Mouse (Mus musculus): ENCODE data around the gene Spem1. TPM values are rescaled to one million over a fixed set of nuclear protein-coding genes. Genes with fewer than 3 reads are reported as not detected.

The Spem1 gene
- polyA plus RNA-seq, 1 experiment from 2014 or later, result 0.34 TPM

DNA sequence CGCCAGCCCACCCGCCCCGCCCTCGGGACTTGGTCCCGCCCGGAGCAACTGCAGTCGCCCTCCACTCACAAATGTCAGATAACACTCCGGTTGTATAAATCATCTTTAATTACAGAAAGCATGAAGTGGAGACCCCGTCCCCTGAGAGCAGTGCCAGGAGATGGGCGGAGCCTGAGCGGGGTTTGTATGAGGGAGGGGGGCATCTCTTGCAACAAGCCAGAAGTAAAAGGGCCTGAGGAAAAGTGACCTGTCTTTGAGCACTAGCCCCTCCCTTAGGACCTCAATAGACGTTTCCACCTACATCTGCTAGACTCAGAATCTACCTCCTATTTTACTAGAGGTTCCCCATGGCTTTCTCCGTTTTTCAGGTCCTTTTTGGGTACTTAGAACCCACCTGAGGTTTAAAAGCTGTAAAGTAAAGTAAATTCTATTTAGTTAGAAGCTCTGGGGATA lies 26.0 kb downstream of the Spem1 start:
- 4% methylated on average over 13 of the region's 13 CpGs for WGBS
- Histone ChIP-seq H3K9me3 (no peaks in the 10 kb centered on the region), H3K4me1 (replicated peaks) (peaks cover 32% of the 10 kb centered on the region), H3K27ac (replicated peaks) (no peak overlapping the region), H3K9ac (no peak overlapping the region), H3K4me3 (peak overlapping the region; percentile 47), H3K27me3 (peaks cover 17% of the 10 kb centered on the region; the same call in 1 of the 2 replicates), H3K4me2 (peak overlapping the region; percentile 89), H3K36me3 (no peaks in the 10 kb centered on the region)
- no peak for ATAC-seq (ENCODE audit: low FRiP score, low read depth)

DNA sequence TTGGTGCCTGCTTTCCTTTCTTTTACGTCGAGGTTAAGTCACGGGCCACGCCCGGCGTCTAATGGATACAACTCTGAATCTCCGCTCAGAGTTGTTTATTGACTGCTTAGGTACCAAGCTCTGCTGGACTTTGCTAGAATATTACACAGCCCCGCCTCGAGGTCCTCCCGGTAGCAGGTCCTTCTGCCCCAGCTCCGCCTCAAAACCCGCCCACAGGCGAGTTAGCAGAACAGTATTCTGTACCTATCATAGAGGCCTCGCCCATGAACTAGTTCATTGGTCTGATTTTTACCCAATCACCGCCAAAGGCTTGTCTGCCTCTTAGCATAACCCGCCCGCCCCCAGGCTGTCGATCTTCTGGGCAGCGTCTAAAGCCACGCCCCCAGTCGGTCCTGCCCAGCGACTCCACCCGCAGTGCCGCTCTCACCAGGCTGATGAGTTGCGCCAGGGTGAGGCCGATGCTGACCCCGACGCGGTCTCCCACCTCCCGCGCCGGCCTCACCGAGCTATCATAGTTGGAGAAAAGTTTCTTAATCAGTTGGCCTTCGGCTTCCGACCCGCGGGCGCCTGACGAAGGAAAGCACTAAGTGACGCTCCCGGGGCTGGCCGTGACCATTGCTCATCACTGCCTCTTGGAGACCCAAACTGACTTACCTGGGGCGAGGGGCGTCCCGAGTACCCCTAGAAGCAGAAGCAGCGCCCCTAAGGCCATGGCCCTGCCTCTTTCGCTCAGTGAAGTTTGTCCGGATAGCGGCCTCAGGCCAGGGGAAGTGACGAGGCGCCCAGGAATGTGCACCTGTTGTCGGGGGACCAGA lies 26.6 kb downstream of the Spem1 start, which contains the start of gene Chrnb1:
Gene Chrnb1, minus strand, starts transcription at position 776 of the 815 bp plus-strand sequence.
- Histone ChIP-seq H3K4me3 (peak within 1 kb of the TSS; percentile 47), H3K27ac (replicated peaks) (no peak within 1 kb of the TSS), H3K9me3 (no peaks in the 10 kb centered on the region), H3K27me3 (peaks cover 17% of the 10 kb centered on the region; the same call in 1 of the 2 replicates), H3K36me3 (no peaks in the 10 kb centered on the region), H3K4me1 (replicated peaks) (peaks cover 29% of the 10 kb centered on the region), H3K4me2 (peak within 1 kb of the TSS; percentile 89), H3K9ac (peak within 1 kb of the TSS; percentile 43; the same call in 1 of the 2 replicates)
- peak; percentile 94 for ATAC-seq (ENCODE audit: low FRiP score, low read depth)
- WGBS, result 1% methylated on average over 52 of the region's 52 CpGs

DNA sequence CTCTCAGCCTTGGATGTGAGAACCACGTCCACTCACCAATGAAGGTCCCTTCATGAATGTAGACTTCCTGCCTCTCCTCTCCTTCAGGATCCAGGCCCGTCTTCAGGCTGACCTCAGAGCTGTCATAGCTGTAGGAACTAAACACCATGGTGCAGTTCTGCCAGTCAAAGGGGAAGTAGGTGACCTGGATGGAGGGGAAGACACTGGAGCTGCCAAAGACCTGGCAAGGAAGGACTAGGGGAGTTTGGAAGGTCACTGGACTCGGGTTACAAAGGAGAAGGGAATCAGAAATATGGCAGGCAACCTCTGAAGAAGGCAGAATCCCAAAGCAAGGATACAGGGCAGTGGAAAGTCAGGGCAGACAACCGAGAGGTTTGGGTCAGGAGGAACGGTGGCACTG lies 28.6 kb downstream of the Spem1 start:
- no peak for ATAC-seq (ENCODE audit: low FRiP score, low read depth)

DNA sequence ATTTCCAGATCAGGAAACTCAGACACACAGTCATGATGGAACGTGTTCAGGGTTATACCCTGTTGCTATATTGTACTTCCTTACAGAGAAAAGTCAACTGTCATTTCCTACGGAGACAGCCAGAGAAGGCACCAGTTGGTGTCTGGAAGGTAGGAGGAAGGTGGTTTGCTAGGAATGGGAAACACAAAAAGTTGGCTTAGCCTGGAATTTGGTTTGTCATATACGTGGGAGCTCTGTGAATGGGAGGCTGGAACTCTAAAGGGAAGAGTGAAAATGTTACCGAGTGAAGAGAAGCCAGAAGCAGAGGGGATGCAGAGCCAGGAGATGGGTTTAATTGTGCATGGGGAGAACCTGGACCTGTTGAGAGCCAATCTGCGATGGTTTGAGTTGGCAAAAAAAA lies 30.6 kb downstream of the Spem1 start:
- no peak for ATAC-seq (ENCODE audit: low FRiP score, low read depth)
- H3K27ac ChIP-seq (replicated peaks), result no peak overlapping the region
- H3K9me3 ChIP-seq, result no peaks in the 10 kb centered on the region
- no peak overlapping the region for H3K4me2 ChIP-seq
- 0 out of 2 replicates have a peak, but pooled peaks cover 13% of the 10 kb centered on the region for H3K27me3 ChIP-seq
- H3K4me3 ChIP-seq, result no peak overlapping the region
- H3K36me3 ChIP-seq, result no peaks in the 10 kb centered on the region
- 74% methylated on average over 5 of the region's 5 CpGs for WGBS
- no peak overlapping the region for H3K9ac ChIP-seq
- H3K4me1 ChIP-seq (replicated peaks), result peaks cover 12% of the 10 kb centered on the region

More for the DNA sequence above, 28.6 kb downstream of the Spem1 start:
- H3K9ac ChIP-seq, result no peak overlapping the region
- no peaks in the 10 kb centered on the region for H3K36me3 ChIP-seq
- H3K27me3 ChIP-seq, result peaks cover 17% of the 10 kb centered on the region; the same call in 1 of the 2 replicates
- H3K4me3 ChIP-seq, result no peak overlapping the region
- peaks cover 12% of the 10 kb centered on the region for H3K4me1 ChIP-seq (replicated peaks)
- 73% methylated on average over 5 of the region's 5 CpGs for WGBS
- H3K9me3 ChIP-seq, result no peaks in the 10 kb centered on the region
- no peak overlapping the region for H3K27ac ChIP-seq (replicated peaks)
- H3K4me2 ChIP-seq, result no peak overlapping the region

DNA sequence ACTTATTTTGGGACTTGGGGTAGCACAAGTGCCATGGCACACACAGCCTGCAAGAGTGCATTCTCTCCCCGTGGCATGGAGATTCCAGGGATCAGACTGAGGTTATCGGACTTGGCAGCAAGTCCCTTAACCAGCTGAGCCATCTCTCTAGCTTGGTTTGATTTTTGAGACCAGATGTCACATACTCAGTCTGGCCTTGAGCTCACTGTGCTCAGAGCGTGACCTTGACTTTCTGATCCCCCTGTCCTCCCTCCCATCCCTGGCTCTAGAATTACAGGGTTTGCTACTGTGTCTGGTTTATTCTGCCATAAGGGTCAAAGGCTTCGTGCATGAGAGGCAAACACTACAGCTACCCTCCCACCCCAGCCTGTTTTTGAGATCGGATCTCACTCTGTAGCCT lies 32.5 kb downstream of the Spem1 start:
- Histone ChIP-seq H3K9me3 (no peaks in the 10 kb centered on the region), H3K27ac (replicated peaks) (no peak overlapping the region), H3K9ac (no peak overlapping the region), H3K27me3 (0 out of 2 replicates have a peak, but pooled peaks cover 13% of the 10 kb centered on the region), H3K36me3 (no peaks in the 10 kb centered on the region), H3K4me1 (replicated peaks) (no peaks in the 10 kb centered on the region), H3K4me2 (no peak overlapping the region), H3K4me3 (no peak overlapping the region)
- WGBS, result 73% methylated on average over 5 of the region's 5 CpGs
- no peak for ATAC-seq (ENCODE audit: low FRiP score, low read depth)

DNA sequence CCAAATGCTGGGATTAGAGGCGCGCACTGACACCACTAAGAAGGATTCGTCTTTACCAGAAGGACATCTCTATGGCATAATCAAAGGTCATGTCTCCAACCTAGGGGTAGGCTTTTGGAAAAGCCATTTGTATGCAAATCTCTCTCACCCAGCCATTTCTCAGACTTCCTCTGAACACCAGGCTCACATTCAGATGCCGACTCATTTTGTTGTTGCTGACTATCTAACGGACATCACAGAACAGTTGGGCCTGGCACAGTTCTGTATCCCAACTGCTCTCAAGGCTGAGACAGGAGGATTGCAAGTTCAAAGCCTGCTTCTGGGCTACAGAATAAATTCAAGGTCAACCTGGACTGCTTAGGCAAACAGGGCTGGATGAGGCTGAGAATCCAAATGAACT lies 34.7 kb downstream of the Spem1 start:
- WGBS, result 83% methylated on average over 5 of the region's 5 CpGs
- H3K4me2 ChIP-seq, result no peak overlapping the region
- no peaks in the 10 kb centered on the region for H3K4me1 ChIP-seq (replicated peaks)
- no peak overlapping the region for H3K9ac ChIP-seq
- no peaks in the 10 kb centered on the region for H3K9me3 ChIP-seq
- no peak overlapping the region for H3K4me3 ChIP-seq
- H3K36me3 ChIP-seq, result no peaks in the 10 kb centered on the region
- no peaks in the 10 kb centered on the region for H3K27me3 ChIP-seq
- ATAC-seq (ENCODE audit: low FRiP score, low read depth), result no peak
- no peak overlapping the region for H3K27ac ChIP-seq (replicated peaks)

DNA sequence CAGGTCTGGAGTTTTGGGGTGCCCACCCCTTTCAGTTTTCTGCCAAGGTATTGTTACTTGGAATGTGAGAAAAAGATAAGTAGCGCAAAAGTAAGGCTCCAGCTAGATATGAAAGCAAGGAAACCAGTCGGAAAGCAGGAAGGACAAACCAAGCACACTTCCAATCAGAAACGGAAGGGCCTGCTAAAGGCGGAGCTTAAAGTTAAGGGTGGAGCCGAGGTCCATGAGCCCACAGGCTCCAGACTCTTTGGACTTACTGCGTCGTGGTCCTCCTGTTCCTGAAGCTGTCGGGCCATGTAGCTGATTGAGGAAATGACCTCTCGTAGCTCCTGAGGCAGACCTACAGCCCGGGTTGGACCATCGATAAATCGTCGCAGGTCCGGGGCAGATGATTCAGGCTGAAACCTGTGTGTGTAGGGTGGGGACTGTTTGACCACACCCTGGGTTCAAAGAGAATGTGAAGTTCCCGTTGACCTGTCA lies 37.1 kb downstream of the Spem1 start:
- H3K4me2 ChIP-seq, result no peak overlapping the region
- H3K27ac ChIP-seq (replicated peaks), result no peak overlapping the region
- 48% methylated on average over 15 of the region's 15 CpGs for WGBS
- H3K9ac ChIP-seq, result no peak overlapping the region
- no peaks in the 10 kb centered on the region for H3K4me1 ChIP-seq (replicated peaks)
- no peak overlapping the region for H3K4me3 ChIP-seq
- ATAC-seq (ENCODE audit: low FRiP score, low read depth), result no peak
- no peaks in the 10 kb centered on the region for H3K36me3 ChIP-seq
- no peaks in the 10 kb centered on the region for H3K9me3 ChIP-seq
- H3K27me3 ChIP-seq, result no peaks in the 10 kb centered on the region

DNA sequence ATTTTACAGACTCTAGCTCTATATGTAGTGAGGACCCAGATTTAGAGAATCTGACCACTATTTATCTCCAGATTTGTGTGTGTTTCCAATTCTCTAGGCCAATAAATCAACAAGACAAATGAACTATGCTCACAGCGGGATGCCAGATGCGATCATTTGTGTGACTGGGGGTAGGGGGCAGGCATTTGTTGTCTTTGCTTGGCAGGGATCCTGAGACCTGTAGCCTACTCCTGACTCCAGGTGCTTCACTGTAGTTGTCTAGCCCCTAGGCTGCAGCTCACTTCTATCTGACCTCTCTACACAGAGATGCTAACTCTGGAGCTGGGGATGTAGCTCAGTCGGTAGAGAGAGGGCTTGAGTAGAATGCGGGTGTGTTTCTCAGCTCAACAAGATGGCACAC lies 40.2 kb downstream of the Spem1 start:
- no peaks in the 10 kb centered on the region for H3K4me1 ChIP-seq (replicated peaks)
- H3K9me3 ChIP-seq, result no peaks in the 10 kb centered on the region
- no peak for ATAC-seq (ENCODE audit: low FRiP score, low read depth)
- H3K4me2 ChIP-seq, result no peak overlapping the region
- no peak overlapping the region for H3K4me3 ChIP-seq
- no peak overlapping the region for H3K27ac ChIP-seq (replicated peaks)
- no peaks in the 10 kb centered on the region for H3K36me3 ChIP-seq
- no peak overlapping the region for H3K9ac ChIP-seq
- WGBS, result 29% methylated on average over 4 of the region's 4 CpGs
- no peaks in the 10 kb centered on the region for H3K27me3 ChIP-seq

DNA sequence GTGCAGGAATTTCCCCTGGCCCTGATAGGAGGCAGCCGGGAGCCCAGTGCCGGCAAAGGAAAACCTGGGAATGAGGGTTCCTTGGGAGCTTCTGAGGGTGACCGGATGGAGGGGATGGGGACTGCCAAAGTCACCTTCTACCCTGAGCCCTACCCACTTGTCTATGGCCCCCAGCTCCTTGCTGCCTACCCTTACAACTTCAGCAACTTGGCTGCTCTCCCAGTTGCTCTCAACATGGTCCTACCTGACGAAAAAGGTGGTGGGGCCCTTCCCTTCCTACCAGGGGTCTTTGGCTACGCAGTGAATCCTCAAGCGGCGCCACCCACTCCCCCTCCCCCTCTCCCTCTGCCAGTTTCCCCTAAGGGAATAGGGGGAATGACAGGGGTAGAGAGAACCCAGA lies 43.0 kb downstream of the Spem1 start:
- Histone ChIP-seq H3K36me3 (0 out of 2 replicates have a peak, but pooled peaks cover 3% of the 10 kb centered on the region), H3K9ac (no peak overlapping the region), H3K27ac (replicated peaks) (no peak overlapping the region), H3K4me3 (no peak overlapping the region), H3K4me1 (replicated peaks) (no peaks in the 10 kb centered on the region), H3K27me3 (no peaks in the 10 kb centered on the region), H3K9me3 (no peaks in the 10 kb centered on the region), H3K4me2 (no peak overlapping the region)
- no peak for ATAC-seq (ENCODE audit: low FRiP score, low read depth)
- 60% methylated on average over 7 of the region's 7 CpGs for WGBS

DNA sequence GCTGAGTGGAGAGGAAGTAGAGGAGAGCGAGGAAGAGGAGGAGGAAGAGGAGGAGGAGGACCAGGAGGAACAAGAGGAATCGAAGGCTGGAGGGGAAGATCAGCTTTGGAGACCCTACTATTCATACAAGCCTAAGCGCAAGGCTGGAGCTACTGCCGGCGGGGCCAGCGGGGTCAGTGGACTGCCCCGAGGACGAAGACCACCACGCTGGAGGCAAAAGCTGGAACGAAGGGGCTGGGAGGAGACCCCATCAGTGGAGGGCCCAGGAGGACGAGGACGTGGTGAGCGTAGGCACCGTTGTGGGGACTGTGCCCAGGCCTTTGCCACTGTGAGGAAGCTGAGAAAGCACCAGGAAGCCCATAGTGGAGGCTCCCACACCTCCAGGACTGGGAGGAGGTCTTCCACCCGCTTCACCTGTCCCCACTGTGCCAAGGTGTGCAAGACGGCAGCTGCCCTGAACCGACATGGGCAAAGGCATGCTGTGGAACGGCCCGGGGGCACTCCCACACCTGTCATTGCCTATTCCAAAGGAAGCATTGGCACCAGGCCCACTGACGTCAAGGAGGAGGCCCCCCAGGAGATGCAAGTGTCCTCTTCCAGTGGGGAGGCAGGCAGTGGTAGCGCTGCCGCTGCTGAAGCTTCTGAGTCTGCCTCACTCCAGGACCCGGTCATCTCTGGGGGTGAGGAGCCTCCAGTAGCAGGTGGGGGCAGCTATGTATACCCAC lies 43.6 kb downstream of the Spem1 start:
- H3K4me2 ChIP-seq, result no peak overlapping the region
- H3K4me3 ChIP-seq, result no peak overlapping the region
- no peak for ATAC-seq (ENCODE audit: low FRiP score, low read depth)
- 0 out of 2 replicates have a peak, but pooled peaks cover 3% of the 10 kb centered on the region for H3K36me3 ChIP-seq
- no peaks in the 10 kb centered on the region for H3K9me3 ChIP-seq
- H3K27ac ChIP-seq (replicated peaks), result no peak overlapping the region
- H3K27me3 ChIP-seq, result no peaks in the 10 kb centered on the region
- H3K4me1 ChIP-seq (replicated peaks), result no peaks in the 10 kb centered on the region
- no peak overlapping the region for H3K9ac ChIP-seq
- WGBS, result 68% methylated on average over 23 of the region's 23 CpGs

DNA sequence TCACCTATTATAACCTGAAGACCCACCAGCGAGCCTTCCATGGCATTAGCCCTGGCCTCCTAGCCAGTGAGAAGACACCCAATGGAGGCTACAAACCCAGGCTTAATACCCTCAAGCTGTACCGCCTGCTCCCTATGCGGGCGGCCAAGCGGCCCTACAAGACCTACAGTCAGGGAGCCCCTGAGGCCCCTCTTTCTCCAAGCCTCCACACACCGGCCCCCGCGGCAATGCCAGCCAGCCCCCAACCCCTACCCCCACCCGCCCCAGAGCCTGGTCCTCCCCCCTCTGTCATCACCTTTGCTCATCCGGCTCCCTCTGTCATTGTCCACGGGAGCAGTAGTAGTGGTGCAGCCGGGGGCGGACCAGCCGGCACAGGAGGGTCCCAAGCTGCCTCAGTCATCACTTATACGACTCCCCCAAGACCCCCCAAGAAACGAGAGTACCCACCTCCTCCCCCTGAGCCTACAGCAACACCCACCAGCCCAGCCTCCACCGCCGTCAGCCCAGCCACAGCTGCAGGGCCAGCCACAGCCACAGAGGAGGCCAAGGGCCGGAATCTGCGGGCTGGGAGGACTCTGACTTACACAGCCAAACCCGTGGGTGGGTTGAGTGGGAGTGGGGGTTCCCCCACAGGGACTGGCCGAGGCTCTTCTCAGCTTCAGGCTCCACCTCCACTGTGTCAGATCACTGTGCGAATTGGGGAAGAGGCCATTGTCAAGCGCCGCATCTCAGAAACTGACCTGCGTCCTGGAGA lies 44.3 kb downstream of the Spem1 start:
- Histone ChIP-seq H3K27ac (replicated peaks) (no peak overlapping the region), H3K9me3 (no peaks in the 10 kb centered on the region), H3K36me3 (0 out of 2 replicates have a peak, but pooled peaks cover 3% of the 10 kb centered on the region), H3K4me3 (no peak overlapping the region), H3K27me3 (no peaks in the 10 kb centered on the region), H3K9ac (no peak overlapping the region), H3K4me2 (no peak overlapping the region), H3K4me1 (replicated peaks) (no peaks in the 10 kb centered on the region)
- ATAC-seq (ENCODE audit: low FRiP score, low read depth), result no peak
- WGBS, result 58% methylated on average over 25 of the region's 26 CpGs

Measured in hindbrain, embryonic 15.5 days (tissue).